In genomic region chr4:98091368-98091827, GRCm38 (mm10) we compare ENCODE assay signal across 8 mouse cellular contexts.
DNase-seq lines count a peak whose midpoint lies in the region; ATAC-seq and TF ChIP-seq lines count a peak whose summit lies in the region.

No protein-coding gene starts in this region.

- H3K4me3 ChIP-seq in hindbrain, embryonic 14.5 days (replicated peaks; ENCODE audit: low read length) = no peak overlapping the region
- H3K4me3 ChIP-seq in liver, adult 2 months (ENCODE audit: insufficient read depth, low read depth, low read length) = no peak overlapping the region
- no peak overlapping the region for H3K4me3 ChIP-seq in olfactory bulb, adult 2 months (ENCODE audit: insufficient read depth, low read depth, low read length)

- H3K36me3 ChIP-seq in hindbrain, embryonic 14.5 days (replicated peaks; ENCODE audit: control insufficient read depth, insufficient read depth) = no peaks in the 10 kb centered on the region
- H3K36me3 ChIP-seq in liver, adult 2 months (ENCODE audit: control insufficient read depth, insufficient read depth, low read length) = no peaks in the 10 kb centered on the region; the same call in 1 of the 2 replicates

- H3K27ac ChIP-seq in hindbrain, embryonic 14.5 days = peak overlapping the region; percentile 40; the same call in 1 of the 2 replicates
- H3K27ac ChIP-seq in liver, adult 2 months (replicated peaks; ENCODE audit: insufficient read depth, low read depth, low read length) = peak overlapping the region; percentile 69
- H3K27ac ChIP-seq in olfactory bulb, adult 2 months (ENCODE audit: insufficient read depth, low read depth, low read length) = peak overlapping the region; percentile 77; the same call in 1 of the 2 replicates

- no peaks in the 10 kb centered on the region for H3K9me3 ChIP-seq in hindbrain, embryonic 14.5 days (ENCODE audit: control insufficient read depth, low read length)

- no peaks in the 10 kb centered on the region for H3K27me3 ChIP-seq in hindbrain, embryonic 14.5 days (ENCODE audit: control insufficient read depth, insufficient read depth, low read length)
- no peaks in the 10 kb centered on the region for H3K27me3 ChIP-seq in liver, adult 2 months (ENCODE audit: control insufficient read depth, insufficient read depth, low read length)

- no peak overlapping the region for H3K4me2 ChIP-seq in hindbrain, embryonic 14.5 days (replicated peaks)

- ATAC-seq in cerebellum, adult (ENCODE audit: insufficient number of reproducible peaks, low FRiP score, low TSS enrichment) = peak; percentile 49; the same call in 1 of the 2 replicates
- no peak for ATAC-seq in hindbrain, embryonic 14.5 days (ENCODE audit: low FRiP score)

- H3K9ac ChIP-seq in hindbrain, embryonic 14.5 days = no peak overlapping the region
- H3K9ac ChIP-seq in liver, adult 2 months (ENCODE audit: low read depth, low read length) = no peak overlapping the region

- no peak for TF ChIP-seq POLR2A in liver, adult 2 months (IDR thresholded peaks at IDR 0.05; ENCODE audit: extremely low read depth, insufficient read depth, low read length)
- no peak for TF ChIP-seq POLR2A in olfactory bulb, adult 2 months (IDR thresholded peaks at IDR 0.05; ENCODE audit: insufficient read depth, low read depth, low read length)

- no peak for DNase-seq in cerebellum, adult 11 months
- DNase-seq in 416B (ENCODE audit: low read depth) = peak; percentile 92
- peak; percentile 51 to 52 for DNase-seq in gastrocnemius, adult 8-10 months (ENCODE audit: low spot score in 2 of 2)
- DNase-seq in hindbrain, embryonic 14.5 days (ENCODE audit: low spot score) = no peak
- DNase-seq in liver, adult 2 months (ENCODE audit: extremely low read depth, low read depth, low spot score) = peak; percentile 36
- no peak for DNase-seq in right cerebral cortex, adult 18-20 months

- 66% methylated on average over 4 of the region's 4 CpGs for whole genome bisulfite sequencing in hindbrain, embryonic 14.5 days
- WGBS in liver, adult 2 months = 53% methylated on average over 4 of the region's 4 CpGs
- 63% methylated on average over 4 of the region's 4 CpGs for WGBS in olfactory bulb, adult 2 months

- 0 out of 2 replicates have a peak, but pooled peaks cover 6% of the 10 kb centered on the region for H3K4me1 ChIP-seq in hindbrain, embryonic 14.5 days (replicated peaks; ENCODE audit: control insufficient read depth, insufficient read depth, low read length)
- H3K4me1 ChIP-seq in liver, adult 2 months (ENCODE audit: control insufficient read depth, insufficient read depth, low read length) = peaks cover 4% of the 10 kb centered on the region; the same call in 1 of the 2 replicates
- H3K4me1 ChIP-seq in olfactory bulb, adult 2 months (ENCODE audit: control insufficient read depth, insufficient read depth, low read length) = no peaks in the 10 kb centered on the region

- TF ChIP-seq CTCF in liver, adult 2 months (IDR thresholded peaks at IDR 0.05; ENCODE audit: low read depth, low read length) = no peak
- no peak for TF ChIP-seq CTCF in olfactory bulb, adult 2 months (IDR thresholded peaks at IDR 0.05; ENCODE audit: insufficient read depth, low read depth, low read length)

- no peaks in the 10 kb centered on the region for H3K79me2 ChIP-seq in liver, adult 2 months (ENCODE audit: control insufficient read depth, insufficient read depth, low read length)

Comparison
In these comparisons a context has a peak if more than half of its experiments do, and no peak if none do; other contexts are left out.
1. DNase-seq: peak in 416B (single experiment), gastrocnemius, adult 8-10 months (2 of 2) and liver, adult 2 months (single experiment); none in cerebellum, adult 11 months (single experiment), hindbrain, embryonic 14.5 days (single experiment) and right cerebral cortex, adult 18-20 months (single experiment).
2. Peak in every context shown above with its lines, with median percentiles within 50 percentile points of each other: H3K27ac ChIP-seq.